Mouse (Mus musculus) liver, adult 2 months (tissue): ENCODE measurements at regions not wholly inside any gene's neighbourhood (a gene's known extent, or its start where the extent isn't known, plus 50 kb on each side); places are given as distances from the start of the nearest gene placed in this dataset.

ENCODE experiments used
- CTCF ChIP-seq: fragments of 200-500 bp; IDR thresholded peaks from 2 replicates; pipeline ENCODE4 v1.5.1; 2011; ENCODE audit warnings: low read depth, low read length, control low read depth
- POLR2A ChIP-seq: fragments of 200-500 bp; IDR thresholded peaks from 2 replicates; pipeline ENCODE4 v1.6.1; 2011; ENCODE audit warnings: low read length, control low read depth; ENCODE audit not compliant: insufficient read depth; ENCODE audit errors: extremely low read depth

GRCm38 (mm10) chr1:153994871-153995270 lies 94.8 kb upstream of the Teddm2 start:
- no peak for TF ChIP-seq CTCF
- no peak for TF ChIP-seq POLR2A
